Mouse (Mus musculus) embryonic fibroblast, embryonic 13.5 days (primary cell): ENCODE results near the gene Evx2. TPM values are rescaled to one million over a fixed set of nuclear protein-coding genes. Genes with fewer than 3 reads are reported as not detected.
A peak's percentile ranks its signal among the peaks of the same experiment; 100 is the strongest.

ENCODE experiments used
- H3K27ac ChIP-seq: 2 replicates; pipeline ENCODE4 v1.5.1; 2012; ENCODE audit warnings: low read length, control low read depth, inconsistent platforms; ENCODE audit not compliant: insufficient read depth
- H3K4me1 ChIP-seq: 2 replicates; pipeline ENCODE4 v1.6.1; 2011; ENCODE audit warnings: low read length; ENCODE audit not compliant: control insufficient read depth, insufficient read depth
- H3K4me3 ChIP-seq: 2 replicates; pipeline ENCODE4 v1.5.1; 2011; ENCODE audit warnings: mild to moderate bottlenecking, control low read depth, low read length; ENCODE audit not compliant: insufficient read depth
- CTCF ChIP-seq: IDR thresholded peaks from 2 replicates; pipeline ENCODE4 v1.5.1; 2011; ENCODE audit warnings: mild to moderate bottlenecking, control low read depth, low read length, moderate library complexity, borderline replicate concordance; ENCODE audit not compliant: insufficient read depth
- POLR2A ChIP-seq: IDR thresholded peaks from 2 replicates; pipeline ENCODE4 v1.6.1; 2011; ENCODE audit warnings: low read depth, mild to moderate bottlenecking, control low read depth, low read length, moderate library complexity
- polyA plus RNA-seq: library from polyadenylated mRNA; stranded (reverse); fragments of >200 nt; gene quantifications from 2 replicates; pipeline ENCODE4 v1.2.4, GENCODE M21; 2011; ENCODE audit warnings: low read depth; ENCODE audit not compliant: missing spikeins, insufficient read length

Evx2 gene
- polyA plus RNA-seq, 1 experiment: 0.74 TPM

DNA sequence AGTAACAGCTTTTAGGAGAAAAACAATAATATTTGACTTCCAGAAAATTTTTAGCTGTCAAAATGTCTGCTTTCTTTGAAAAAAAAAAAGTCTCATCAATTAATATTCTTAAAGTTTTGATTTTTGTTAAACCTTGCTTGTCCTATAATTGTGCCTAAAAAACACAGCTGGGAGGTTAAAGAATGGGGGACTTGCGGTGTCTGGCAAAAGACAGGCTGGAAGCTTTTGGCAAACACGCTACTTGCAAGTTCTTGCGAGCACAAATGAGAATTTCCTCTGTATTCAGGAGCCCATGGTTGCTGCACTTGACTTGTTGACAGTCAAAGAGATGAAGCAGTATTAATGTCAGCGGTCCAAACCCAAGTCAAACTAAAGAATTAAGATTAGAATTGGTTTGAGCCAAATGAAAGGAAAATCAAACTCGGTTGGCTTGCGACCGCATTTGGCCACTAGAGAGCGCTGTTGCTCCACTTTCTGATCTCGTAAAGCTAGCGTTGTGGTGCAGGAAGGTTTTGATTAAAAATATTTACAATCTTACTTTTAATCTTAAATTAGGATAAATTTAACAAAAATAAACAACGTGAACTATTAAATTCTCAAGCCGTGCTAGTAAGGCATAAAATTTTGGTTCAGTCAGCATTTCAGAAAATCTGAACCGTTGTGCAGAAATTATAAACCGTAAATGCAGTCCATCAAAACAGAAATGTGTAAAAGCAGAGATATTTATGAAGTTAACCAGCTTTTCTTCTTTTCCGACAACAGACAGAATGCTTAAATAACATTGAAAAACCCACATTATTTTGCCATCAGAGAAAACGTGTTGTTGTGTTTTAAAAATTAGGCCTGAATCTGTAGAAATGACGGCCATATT lies 42.8 kb upstream of the Evx2 start:
- Histone ChIP-seq H3K4me1 (no peaks in the 10 kb centered on the region), H3K4me3 (no peak overlapping the region), H3K27ac (no peak overlapping the region)
- TF ChIP-seq POLR2A: no peak
- TF ChIP-seq CTCF: peak; percentile 77

DNA sequence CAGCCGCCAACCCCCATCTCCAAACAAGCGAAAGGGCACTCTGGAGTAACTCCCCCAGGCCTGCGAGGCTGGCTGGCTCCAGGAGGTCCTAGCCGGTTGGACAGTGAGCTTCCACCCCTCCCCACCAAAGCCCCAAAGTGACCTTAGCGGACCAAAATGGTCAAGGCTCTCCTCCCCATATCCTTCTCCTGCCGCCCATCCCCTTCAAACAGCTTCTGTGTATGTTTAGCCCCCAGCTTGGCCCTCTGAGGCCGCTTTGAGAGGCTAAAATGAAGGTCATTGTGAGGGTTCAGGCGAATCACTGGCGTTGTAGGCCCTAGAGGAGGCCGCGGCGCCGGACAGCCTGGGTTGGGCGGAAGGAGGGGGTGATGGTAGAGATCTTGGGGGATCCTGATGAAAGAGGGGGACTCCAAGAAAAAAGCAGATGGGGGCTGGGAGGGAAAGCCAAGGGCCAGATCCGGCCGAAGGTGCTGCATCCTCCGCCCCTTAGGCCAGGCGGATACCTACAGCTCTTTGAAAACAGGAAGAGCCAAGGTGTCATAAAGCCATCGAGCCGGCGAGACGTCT lies 41.3 kb upstream of the Evx2 start:
- TF ChIP-seq POLR2A (no peak), CTCF (no peak)
- no peak overlapping the region for H3K4me3 ChIP-seq
- no peaks in the 10 kb centered on the region for H3K4me1 ChIP-seq
- H3K27ac ChIP-seq: no peak overlapping the region

DNA sequence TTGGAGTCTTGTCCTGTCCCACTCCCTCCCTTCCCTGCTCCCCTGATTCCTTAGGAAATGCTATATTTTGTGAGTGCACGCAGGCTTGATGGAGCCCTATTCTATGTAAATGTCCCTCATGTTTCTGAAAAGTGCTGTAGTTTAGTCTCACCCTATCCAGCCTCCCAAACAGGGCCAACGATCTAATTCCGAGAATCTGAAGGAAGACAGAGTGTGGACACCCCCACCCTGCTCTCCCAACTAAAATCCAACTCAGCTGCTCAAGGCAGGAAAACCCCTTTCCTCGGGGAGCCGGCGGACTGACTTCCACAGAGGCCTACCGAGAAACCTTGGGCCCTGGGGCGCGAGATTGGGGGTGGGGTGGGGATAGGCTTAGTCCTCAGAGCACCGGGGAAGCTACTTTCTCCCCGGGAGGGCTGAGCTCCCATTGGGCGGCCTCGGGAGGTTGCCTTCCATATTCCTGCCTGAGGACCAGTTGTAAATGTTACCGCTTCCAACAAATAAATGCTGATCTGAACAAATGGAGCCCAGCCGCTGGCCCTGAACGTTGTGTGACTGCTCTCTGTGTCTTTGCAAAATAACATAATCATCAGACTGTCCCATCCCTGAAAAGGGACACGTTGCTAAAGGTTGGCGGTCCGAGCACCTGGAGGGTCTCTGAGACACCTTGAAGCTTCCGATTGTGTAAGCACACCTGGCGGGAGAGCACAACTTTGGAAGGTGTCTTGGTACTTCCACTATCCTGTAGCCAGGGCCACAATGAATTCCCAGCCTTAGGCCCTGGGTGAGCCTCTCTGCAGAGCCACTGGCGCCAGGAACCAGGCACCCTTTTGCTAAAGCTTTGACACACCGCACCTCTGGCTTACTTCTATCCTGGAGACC lies 40.5 kb upstream of the Evx2 start:
- TF ChIP-seq POLR2A (no peak), CTCF (no peak)
- Histone ChIP-seq H3K4me1 (no peaks in the 10 kb centered on the region), H3K27ac (no peak overlapping the region), H3K4me3 (no peak overlapping the region)

DNA sequence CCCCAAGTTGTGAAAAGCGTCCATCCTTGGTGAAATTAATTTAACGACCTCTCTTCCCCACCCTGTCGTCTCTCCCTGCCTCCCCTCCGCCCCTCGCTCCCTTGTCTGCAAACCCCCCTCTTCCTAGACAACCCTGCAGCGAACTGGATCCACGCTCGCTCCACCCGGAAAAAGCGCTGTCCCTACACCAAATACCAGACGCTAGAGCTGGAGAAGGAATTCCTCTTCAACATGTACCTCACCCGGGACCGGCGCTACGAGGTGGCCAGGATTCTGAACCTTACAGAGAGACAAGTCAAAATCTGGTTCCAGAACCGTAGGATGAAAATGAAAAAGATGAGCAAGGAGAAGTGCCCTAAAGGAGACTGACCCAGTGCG lies 39.7 kb upstream of the Evx2 start:
- Histone ChIP-seq H3K27ac (no peak overlapping the region), H3K4me3 (peak overlapping the region; percentile 32; the same call in 1 of the 2 replicates), H3K4me1 (no peaks in the 10 kb centered on the region)
- no peak for TF ChIP-seq CTCF
- no peak for TF ChIP-seq POLR2A

DNA sequence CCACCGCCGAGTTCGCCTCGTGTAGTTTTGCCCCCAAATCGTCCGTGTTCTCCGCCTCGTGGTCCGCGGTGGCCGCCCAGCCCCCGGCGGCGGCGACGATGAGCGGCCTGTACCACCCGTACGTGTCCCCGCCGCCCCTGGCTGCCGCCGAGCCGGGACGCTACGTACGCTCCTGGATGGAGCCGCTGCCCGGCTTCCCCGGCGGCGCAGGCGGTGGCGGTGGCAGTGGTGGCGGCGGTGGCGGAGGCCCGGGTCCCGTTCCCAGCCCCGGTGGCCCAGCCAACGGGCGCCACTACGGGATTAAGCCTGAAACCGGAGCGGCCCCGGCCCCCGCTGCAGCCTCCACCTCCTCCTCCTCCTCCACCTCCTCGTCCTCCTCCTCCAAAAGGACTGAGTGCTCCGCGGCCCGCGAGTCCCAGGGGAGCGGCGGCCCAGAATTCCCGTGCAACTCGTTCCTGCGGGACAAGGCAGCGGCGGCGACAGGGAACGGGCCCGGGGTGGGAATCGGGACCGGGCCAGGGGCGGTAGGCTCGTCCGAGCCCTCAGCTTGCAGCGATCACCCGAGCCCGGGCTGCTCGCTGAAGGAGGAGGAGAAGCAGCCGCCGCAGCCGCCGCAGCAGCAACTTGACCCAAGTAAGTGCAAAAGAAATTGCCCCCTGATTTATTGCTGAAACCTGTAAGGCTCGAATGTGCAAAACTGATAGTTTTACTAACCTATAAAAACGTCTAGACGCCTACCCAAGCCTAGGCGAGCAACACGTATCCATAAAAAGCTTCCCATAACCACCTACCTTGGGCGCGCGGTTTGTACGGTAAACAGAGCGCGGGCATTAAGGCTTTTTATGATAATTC lies 39.1 kb upstream of the Evx2 start:
- Histone ChIP-seq H3K27ac (no peak overlapping the region), H3K4me3 (peak overlapping the region; percentile 32), H3K4me1 (no peaks in the 10 kb centered on the region)
- no peak for TF ChIP-seq POLR2A
- no peak for TF ChIP-seq CTCF

DNA sequence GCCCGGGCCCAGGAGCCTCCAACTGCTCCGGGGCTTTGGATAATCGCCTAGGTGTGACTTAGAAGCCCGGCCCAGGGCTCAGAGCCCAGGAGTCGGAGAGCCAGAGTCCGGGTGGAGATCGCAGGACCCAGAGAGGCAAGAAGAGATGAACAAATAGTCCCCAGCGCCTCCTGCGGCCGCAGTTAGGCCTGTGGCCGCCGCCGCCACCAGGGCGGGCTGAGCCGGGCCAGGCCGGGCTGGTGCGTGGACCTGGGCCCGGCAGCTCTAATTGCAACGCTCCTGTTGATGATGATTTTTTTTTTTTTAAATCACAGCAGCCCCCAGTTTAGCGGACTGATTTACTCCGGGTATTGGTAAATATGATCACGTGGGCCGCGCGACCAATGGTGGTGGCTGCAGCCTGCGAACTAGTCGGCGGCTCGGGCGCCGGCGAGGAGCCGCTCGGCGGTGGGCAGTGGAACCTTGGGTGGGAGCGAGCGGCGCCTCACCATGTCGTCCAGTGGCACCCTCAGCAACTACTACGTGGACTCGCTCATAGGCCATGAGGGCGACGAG lies 38.3 kb upstream of the Evx2 start, which contains the start of gene Hoxd9:
Gene Hoxd9, plus strand, starts transcription at position 161 of the 555 bp plus-strand sequence.
- Histone ChIP-seq H3K27ac (no peak within 1 kb of the TSS), H3K4me3 (peak within 1 kb of the TSS; percentile 32), H3K4me1 (no peaks in the 10 kb centered on the region)
- TF ChIP-seq POLR2A: peak; percentile 42; the same call in 1 of the 2 replicates
- no peak for TF ChIP-seq CTCF

DNA sequence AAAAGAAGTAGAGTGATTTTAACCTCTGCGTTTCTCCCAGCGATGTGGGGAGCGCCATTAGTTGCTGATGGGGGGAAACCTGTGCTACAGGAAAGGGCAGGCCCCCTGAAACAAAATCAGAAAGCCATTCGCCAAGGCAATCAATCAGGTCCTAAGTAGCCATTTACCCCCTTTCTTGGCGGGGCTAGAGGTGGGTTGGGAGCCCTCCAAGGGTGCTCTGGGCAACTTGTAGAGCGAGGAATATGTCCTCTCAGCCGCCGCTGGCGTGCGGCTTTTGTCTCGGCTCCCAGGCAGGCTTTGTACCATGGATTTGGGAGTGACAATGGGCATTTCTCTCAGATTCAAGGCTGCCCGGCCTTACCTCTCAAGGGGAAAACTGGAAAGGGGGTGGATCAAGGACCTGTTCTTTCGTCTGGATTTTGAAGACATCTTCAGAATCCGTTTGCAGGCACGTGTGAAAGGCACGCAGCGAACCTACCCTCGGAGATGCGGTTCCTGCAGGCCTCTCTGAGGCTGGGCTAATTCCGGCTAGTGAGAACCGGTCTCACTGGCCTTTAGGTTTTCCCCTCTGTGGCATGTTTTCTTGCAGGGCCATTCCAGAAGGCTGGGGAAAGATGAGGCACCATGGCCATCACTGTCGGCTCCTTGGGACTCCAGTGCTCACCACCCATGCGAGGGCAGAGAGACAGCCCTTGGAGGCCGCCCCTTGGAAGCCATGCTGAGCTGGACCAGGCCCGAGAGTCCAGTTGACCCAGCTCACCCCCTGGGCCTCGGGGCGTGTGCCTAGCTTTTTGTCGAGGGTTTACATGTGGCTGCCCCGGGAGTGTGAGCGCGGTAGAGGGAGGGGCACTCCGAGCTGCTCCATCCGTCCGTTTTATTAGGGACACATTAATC lies 37.3 kb upstream of the Evx2 start:
- no peaks in the 10 kb centered on the region for H3K4me1 ChIP-seq
- TF ChIP-seq POLR2A (no peak), CTCF (no peak)
- no peak overlapping the region for H3K4me3 ChIP-seq
- H3K27ac ChIP-seq: no peak overlapping the region

DNA sequence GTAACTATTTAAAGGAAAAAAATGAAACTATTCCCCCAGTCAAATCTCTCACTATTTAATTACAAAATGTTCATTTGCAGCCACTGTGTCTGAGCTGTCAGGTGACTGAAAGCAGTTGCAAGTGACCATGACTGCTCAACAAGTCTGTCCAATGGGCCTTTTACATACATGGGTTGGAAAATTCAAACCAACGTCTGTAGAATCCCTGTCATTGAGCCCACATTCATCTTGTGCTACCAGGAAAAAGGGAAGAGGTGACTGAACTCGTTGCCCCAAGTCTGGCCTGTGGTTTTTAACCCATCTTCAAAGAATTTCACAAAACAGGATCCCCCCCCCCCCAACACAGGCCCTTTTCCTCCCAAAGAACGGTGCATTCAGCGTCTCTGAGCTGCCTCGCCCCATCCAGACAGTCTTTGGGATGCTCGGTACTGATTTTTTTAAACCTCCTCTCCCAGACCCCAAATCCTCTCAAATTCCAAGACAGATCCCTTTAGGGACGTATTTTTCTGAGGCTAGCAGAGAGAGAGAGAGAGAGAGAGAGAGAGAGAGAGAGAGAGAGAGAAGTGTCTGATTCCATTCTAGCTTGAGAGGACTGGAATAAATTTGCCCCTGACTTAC lies 36.6 kb upstream of the Evx2 start:
- Histone ChIP-seq H3K4me3 (no peak overlapping the region), H3K27ac (no peak overlapping the region), H3K4me1 (no peaks in the 10 kb centered on the region)
- TF ChIP-seq CTCF (no peak), POLR2A (no peak)
